Mouse (Mus musculus): ENCODE results near the gene Fmnl3. TPM values are rescaled to one million over a fixed set of nuclear protein-coding genes. Genes with fewer than 3 reads are reported as not detected.

The Fmnl3 gene
- polyA plus RNA-seq, 1 experiment from 2014 or later: 14.3 TPM

- no peaks in the 10 kb centered on the region for H3K27me3 ChIP-seq (ENCODE audit: poor library complexity, severe bottlenecking)
- WGBS: 84% methylated on average over 5 of the region's 5 CpGs
- H3K27ac ChIP-seq: no peak overlapping the region
These were observed 18.0 kb downstream of the Fmnl3 start for GRCm38 (mm10) chr15:99352306-99352705.

GRCm38 (mm10) chr15:99351610-99352009 lies 18.7 kb downstream of the Fmnl3 start:
- Histone ChIP-seq H3K4me1 (peaks cover 13% of the 10 kb centered on the region), H3K27ac (no peak overlapping the region), H3K36me3 (replicated peaks) (no peaks in the 10 kb centered on the region), H3K9me3 (no peaks in the 10 kb centered on the region), H3K4me3 (no peak overlapping the region), H3K27me3 (ENCODE audit: poor library complexity, severe bottlenecking) (no peaks in the 10 kb centered on the region)
- 88% methylated on average over 6 of the region's 6 CpGs for WGBS
- DNase-seq (ENCODE audit: extremely low spot score, low spot score): no peak

More at GRCm38 (mm10) chr15:99352306-99352705, 18.0 kb downstream of the Fmnl3 start:
- H3K36me3 ChIP-seq (replicated peaks): no peaks in the 10 kb centered on the region
- no peak for DNase-seq (ENCODE audit: extremely low spot score, low spot score)
- peaks cover 13% of the 10 kb centered on the region for H3K4me1 ChIP-seq
- no peak overlapping the region for H3K4me3 ChIP-seq
- H3K9me3 ChIP-seq: no peaks in the 10 kb centered on the region

- 0 out of 2 replicates have a peak overlapping the region, but pooled peaks have one; percentile 69 for H3K27ac ChIP-seq
- 84% methylated on average over 4 of the region's 4 CpGs for WGBS
- H3K4me1 ChIP-seq: peaks cover 50% of the 10 kb centered on the region
These were observed 25.3 kb downstream of the Fmnl3 start for GRCm38 (mm10) chr15:99344961-99345360.

GRCm38 (mm10) chr15:99344148-99344870 lies 26.0 kb downstream of the Fmnl3 start:
- 75% methylated on average over 8 of the region's 8 CpGs for WGBS
- H3K27me3 ChIP-seq (ENCODE audit: poor library complexity, severe bottlenecking): no peaks in the 10 kb centered on the region
- no peaks in the 10 kb centered on the region for H3K36me3 ChIP-seq (replicated peaks)
- H3K9me3 ChIP-seq: no peaks in the 10 kb centered on the region
- no peak overlapping the region for H3K4me3 ChIP-seq
- DNase-seq (ENCODE audit: extremely low spot score, low spot score): no peak
- H3K4me1 ChIP-seq: peaks cover 54% of the 10 kb centered on the region
- H3K27ac ChIP-seq: peak overlapping the region; percentile 69

More at GRCm38 (mm10) chr15:99344961-99345360, 25.3 kb downstream of the Fmnl3 start:
- Histone ChIP-seq H3K27me3 (ENCODE audit: poor library complexity, severe bottlenecking) (no peaks in the 10 kb centered on the region), H3K9me3 (no peaks in the 10 kb centered on the region), H3K4me3 (no peak overlapping the region), H3K36me3 (replicated peaks) (no peaks in the 10 kb centered on the region)
- DNase-seq (ENCODE audit: extremely low spot score, low spot score): no peak

GRCm38 (mm10) chr15:99343414-99344147 lies 26.7 kb downstream of the Fmnl3 start:
- H3K36me3 ChIP-seq (replicated peaks): no peaks in the 10 kb centered on the region
- H3K9me3 ChIP-seq: no peaks in the 10 kb centered on the region
- no peak overlapping the region; the same call in 1 of the 2 replicates for H3K4me3 ChIP-seq
- no peaks in the 10 kb centered on the region for H3K27me3 ChIP-seq (ENCODE audit: poor library complexity, severe bottlenecking)
- 67% methylated on average over 5 of the region's 5 CpGs for WGBS
- peaks cover 57% of the 10 kb centered on the region for H3K4me1 ChIP-seq
- DNase-seq (ENCODE audit: extremely low spot score, low spot score): no peak
- H3K27ac ChIP-seq: peak overlapping the region; percentile 69

- Histone ChIP-seq H3K27me3 (ENCODE audit: poor library complexity, severe bottlenecking) (no peaks in the 10 kb centered on the region), H3K27ac (0 out of 2 replicates have a peak overlapping the region, but pooled peaks have one; percentile 32), H3K36me3 (replicated peaks) (no peaks in the 10 kb centered on the region), H3K4me1 (peaks cover 57% of the 10 kb centered on the region), H3K9me3 (no peaks in the 10 kb centered on the region), H3K4me3 (no peak overlapping the region)
- 61% methylated on average over 9 of the region's 9 CpGs for WGBS
- DNase-seq (ENCODE audit: extremely low spot score, low spot score): no peak
These were observed 27.9 kb downstream of the Fmnl3 start for GRCm38 (mm10) chr15:99342194-99342981.

GRCm38 (mm10) chr15:99341102-99341501 lies 29.2 kb downstream of the Fmnl3 start:
- peak overlapping the region; percentile 8; the same call in 1 of the 2 replicates for H3K27ac ChIP-seq
- no peaks in the 10 kb centered on the region for H3K36me3 ChIP-seq (replicated peaks)
- H3K4me1 ChIP-seq: peaks cover 59% of the 10 kb centered on the region
- H3K4me3 ChIP-seq: no peak overlapping the region
- 89% methylated on average over 3 of the region's 3 CpGs for WGBS
- no peak for DNase-seq (ENCODE audit: extremely low spot score, low spot score)
- no peaks in the 10 kb centered on the region for H3K9me3 ChIP-seq
- H3K27me3 ChIP-seq (ENCODE audit: poor library complexity, severe bottlenecking): no peaks in the 10 kb centered on the region

- 71% methylated on average over 6 of the region's 6 CpGs for WGBS
- no peak for DNase-seq (ENCODE audit: extremely low spot score, low spot score)
- H3K4me1 ChIP-seq: peaks cover 57% of the 10 kb centered on the region
- H3K27ac ChIP-seq: 0 out of 2 replicates have a peak overlapping the region, but pooled peaks have one; percentile 30
- H3K4me3 ChIP-seq: no peak overlapping the region
- H3K27me3 ChIP-seq (ENCODE audit: poor library complexity, severe bottlenecking): no peaks in the 10 kb centered on the region
- H3K36me3 ChIP-seq (replicated peaks): peaks cover under 1% of the 10 kb centered on the region
- no peaks in the 10 kb centered on the region for H3K9me3 ChIP-seq
These were observed 30.6 kb downstream of the Fmnl3 start for GRCm38 (mm10) chr15:99339669-99340068.

GRCm38 (mm10) chr15:99338916-99339315 lies 31.4 kb downstream of the Fmnl3 start:
- H3K27me3 ChIP-seq (ENCODE audit: poor library complexity, severe bottlenecking): no peaks in the 10 kb centered on the region
- peaks cover 3% of the 10 kb centered on the region for H3K36me3 ChIP-seq (replicated peaks)
- WGBS: 88% methylated on average over 2 of the region's 2 CpGs
- H3K27ac ChIP-seq: no peak overlapping the region
- no peaks in the 10 kb centered on the region for H3K9me3 ChIP-seq
- no peak overlapping the region for H3K4me3 ChIP-seq
- DNase-seq (ENCODE audit: extremely low spot score, low spot score): no peak
- peaks cover 57% of the 10 kb centered on the region for H3K4me1 ChIP-seq

GRCm38 (mm10) chr15:99335801-99336320 lies 34.4 kb downstream of the Fmnl3 start:
- Histone ChIP-seq H3K4me1 (peaks cover 60% of the 10 kb centered on the region), H3K27ac (no peak overlapping the region), H3K36me3 (replicated peaks) (peaks cover 12% of the 10 kb centered on the region), H3K27me3 (ENCODE audit: poor library complexity, severe bottlenecking) (no peaks in the 10 kb centered on the region), H3K4me3 (no peak overlapping the region), H3K9me3 (no peaks in the 10 kb centered on the region)
- 88% methylated on average over 8 of the region's 8 CpGs for WGBS
- DNase-seq (ENCODE audit: extremely low spot score, low spot score): no peak

- 92% methylated on average over 6 of the region's 6 CpGs for WGBS
These were observed 35.8 kb downstream of the Fmnl3 start for GRCm38 (mm10) chr15:99334500-99334899.

GRCm38 (mm10) chr15:99333676-99334065 lies 36.6 kb downstream of the Fmnl3 start:
- DNase-seq (ENCODE audit: extremely low spot score, low spot score): no peak
- Histone ChIP-seq H3K27ac (peak overlapping the region; percentile 84), H3K27me3 (ENCODE audit: poor library complexity, severe bottlenecking) (no peaks in the 10 kb centered on the region), H3K9me3 (no peaks in the 10 kb centered on the region), H3K36me3 (replicated peaks) (peaks cover 23% of the 10 kb centered on the region), H3K4me1 (peaks cover 63% of the 10 kb centered on the region), H3K4me3 (no peak overlapping the region)
- 91% methylated on average over 3 of the region's 3 CpGs for WGBS

More at GRCm38 (mm10) chr15:99334500-99334899, 35.8 kb downstream of the Fmnl3 start:
- Histone ChIP-seq H3K9me3 (no peaks in the 10 kb centered on the region), H3K36me3 (replicated peaks) (peaks cover 15% of the 10 kb centered on the region), H3K27me3 (ENCODE audit: poor library complexity, severe bottlenecking) (no peaks in the 10 kb centered on the region), H3K4me3 (no peak overlapping the region), H3K27ac (0 out of 2 replicates have a peak overlapping the region, but pooled peaks have one; percentile 84), H3K4me1 (peaks cover 60% of the 10 kb centered on the region)
- DNase-seq (ENCODE audit: extremely low spot score, low spot score): no peak

Measured in forebrain, embryonic 10.5 days (tissue).